Mouse (Mus musculus) left cerebral cortex, postnatal 10 days (tissue): ENCODE measurements around the gene Dnajb3. TPM values are rescaled to one million over a fixed set of nuclear protein-coding genes. Genes with fewer than 3 reads are reported as not detected.

Experiments used
- DNase-seq, 2 experiments: peaks; one replicate each; pipeline ENCODE4 v3.0.0; 2021 to 2022; ENCODE audit warnings: low spot score in 2 of 2, mixed read lengths in 1 of 2; ENCODE audit errors: extremely low spot score in 1 of 2
- intact Hi-C: fragments of 180-260 bp; cut with DNase I; formaldehyde crosslinking; loops from one replicate; pipeline ENCODE4 v1.15.1; 2025
- total RNA-seq, 2 experiments: library from RNA; stranded (reverse); gene quantifications; 2 replicates each; pipeline ENCODE4 v1.2.3; 2021

The Dnajb3 gene
- total RNA-seq: 1 to 10 TPM; 3.9 to 5.0 TPM

- intact Hi-C loops: no loop called here
- DNase-seq: peak; percentile 85 to 88
These were observed at the start of gene Dnajb3 for GRCm38 (mm10) chr1:88205294-88205922. Gene Dnajb3 (minus strand): TSS chr1:88205782.

GRCm38 (mm10) chr1:88254793-88255465 is 49.3 kb upstream of the Dnajb3 start:
- intact Hi-C loops: no loop called here
- DNase-seq: peak in 1 of 2 experiments; percentile 76

GRCm38 (mm10) chr1:88253540-88253939 is 48.0 kb upstream of the Dnajb3 start:
- intact Hi-C loops: no loop called here
- DNase-seq: peak in 1 of 2 experiments; percentile 36

GRCm38 (mm10) chr1:88253106-88253505 is 47.5 kb upstream of the Dnajb3 start:
- peak in 1 of 2 experiments; percentile 54 for DNase-seq
- intact Hi-C loops: no loop called here

- peak in 1 of 2 experiments; percentile 32 for DNase-seq
- intact Hi-C loops: no loop called here
These were observed 44.4 kb upstream of the Dnajb3 start for GRCm38 (mm10) chr1:88250023-88250422.

- DNase-seq: peak in 1 of 2 experiments; percentile 43
- intact Hi-C loops: no loop called here
These were observed 44.0 kb upstream of the Dnajb3 start for GRCm38 (mm10) chr1:88249596-88249995.

GRCm38 (mm10) chr1:88248658-88249057 is 43.1 kb upstream of the Dnajb3 start:
- intact Hi-C loops: no loop called here
- peak in 1 of 2 experiments; percentile 81 for DNase-seq

GRCm38 (mm10) chr1:88247660-88248059 is 42.1 kb upstream of the Dnajb3 start:
- peak in 1 of 2 experiments; percentile 57 for DNase-seq
- intact Hi-C loops: no loop called here

- peak in 1 of 2 experiments; percentile 34 for DNase-seq
- intact Hi-C loops: no loop called here
These were observed 40.8 kb upstream of the Dnajb3 start for GRCm38 (mm10) chr1:88246386-88246785.

GRCm38 (mm10) chr1:88245881-88246280 is 40.3 kb upstream of the Dnajb3 start:
- intact Hi-C loops: no loop called here
- peak in 1 of 2 experiments; percentile 61 for DNase-seq

GRCm38 (mm10) chr1:88243861-88244260 is 38.3 kb upstream of the Dnajb3 start:
- intact Hi-C loops: no loop called here
- peak in 1 of 2 experiments; percentile 55 for DNase-seq

GRCm38 (mm10) chr1:88240579-88240978 is 35.0 kb upstream of the Dnajb3 start:
- intact Hi-C loops: no loop called here
- DNase-seq: peak in 1 of 2 experiments; percentile 51

- intact Hi-C loops: no loop called here
- DNase-seq: peak in 1 of 2 experiments; percentile 57
These were observed 34.5 kb upstream of the Dnajb3 start for GRCm38 (mm10) chr1:88240072-88240471.

- intact Hi-C loops: no loop called here
These were observed 33.2 kb upstream of the Dnajb3 start for GRCm38 (mm10) chr1:88238771-88239170.

GRCm38 (mm10) chr1:88237311-88237710 is 31.7 kb upstream of the Dnajb3 start:
- DNase-seq: peak in 1 of 2 experiments; percentile 48
- intact Hi-C loops: no loop called here

More at GRCm38 (mm10) chr1:88238771-88239170, 33.2 kb upstream of the Dnajb3 start:
- peak in 1 of 2 experiments; percentile 73 for DNase-seq

- DNase-seq: peak in 1 of 2 experiments; percentile 21
- intact Hi-C loops: no loop called here
These were observed 30.4 kb upstream of the Dnajb3 start for GRCm38 (mm10) chr1:88235894-88236415.

GRCm38 (mm10) chr1:88235046-88235893 is 29.7 kb upstream of the Dnajb3 start:
- intact Hi-C loops: no loop called here

GRCm38 (mm10) chr1:88234646-88235045 is 29.1 kb upstream of the Dnajb3 start:
- peak in 1 of 2 experiments; percentile 45 for DNase-seq
- intact Hi-C loops: no loop called here

More at GRCm38 (mm10) chr1:88235046-88235893, 29.7 kb upstream of the Dnajb3 start:
- DNase-seq: peak in 1 of 2 experiments; percentile 65

- DNase-seq: peak in 1 of 2 experiments; percentile 25
- intact Hi-C loops: no loop called here
These were observed 28.6 kb upstream of the Dnajb3 start for GRCm38 (mm10) chr1:88234248-88234610.
